Mouse (Mus musculus) midbrain, postnatal 0 days (tissue): ENCODE data around the gene Gm2564. TPM values are rescaled to one million over a fixed set of nuclear protein-coding genes. Genes with fewer than 3 reads are reported as not detected.

Experiments
- polyA plus RNA-seq: library from polyadenylated mRNA; unstranded; fragments of >200 nt; fragmentation: Nextera tagmentation; extraction: Ambion mirVana; gene quantifications from 2 replicates; pipeline ENCODE4 v1.2.1, GENCODE M21; 2015
- total RNA-seq: library from RNA; depleted of rRNA; stranded (reverse); fragments of >200 nt; gene quantifications from 2 replicates; pipeline ENCODE4 v1.2.3, GENCODE M21; 2014; rRNA removed

Gm2564 gene
- total and polyA plus RNA-seq, 2 experiments from 2014 or later, result 0.77 TPM; not detected in 1

Other genes with a start within 250 kb of the Gm2564 start
- not detected in 2 replicates for gene Gm21586, start 190.3 kb upstream of the Gm2564 start, total RNA-seq
- not detected in 2 replicates for gene Gm21586, start 190.3 kb upstream of the Gm2564 start, polyA plus RNA-seq
- 0.38 and 1.6 TPM in 2 replicates for gene Gm2163, start 163.0 kb upstream of the Gm2564 start, total RNA-seq
- gene Gm2163, start 163.0 kb upstream of the Gm2564 start, polyA plus RNA-seq, result 0.11 and 0.22 TPM in 2 replicates
- gene Fam205a2, start 101.5 kb upstream of the Gm2564 start, total RNA-seq, result 0.11 and 0.85 TPM in 2 replicates
- not detected in 2 replicates for gene Fam205a2, start 101.5 kb upstream of the Gm2564 start, polyA plus RNA-seq
- 1.3 TPM in 1 of 2 replicates, not detected in the other for gene Gm10591, start 17.5 kb upstream of the Gm2564 start, total RNA-seq
- not detected in 2 replicates for gene Gm10591, start 17.5 kb upstream of the Gm2564 start, polyA plus RNA-seq
- gene Ccl27b, start 25.5 kb downstream of the Gm2564 start, total RNA-seq, result not detected in 2 replicates
- gene Ccl27b, start 25.5 kb downstream of the Gm2564 start, polyA plus RNA-seq, result 0.86 TPM in 1 of 2 replicates, not detected in the other
- gene Il11ra2, start 32.2 kb downstream of the Gm2564 start, total RNA-seq, result 0.27 TPM in 1 of 2 replicates, not detected in the other
- 0.16 TPM in 1 of 2 replicates, not detected in the other for gene Il11ra2, start 32.2 kb downstream of the Gm2564 start, polyA plus RNA-seq
- not detected in 2 replicates for gene 4930578G10Rik, start 105.8 kb downstream of the Gm2564 start, total RNA-seq
- gene 4930578G10Rik, start 105.8 kb downstream of the Gm2564 start, polyA plus RNA-seq, result 0.36 TPM in 1 of 2 replicates, not detected in the other
- not detected in 2 replicates for gene Ccl19, start 126.9 kb downstream of the Gm2564 start, total RNA-seq
- gene Ccl19, start 126.9 kb downstream of the Gm2564 start, polyA plus RNA-seq, result 0.26 and 0.32 TPM in 2 replicates
- not detected in 2 replicates for gene Ccl21a, start 144.3 kb downstream of the Gm2564 start, total RNA-seq
- gene Ccl21a, start 144.3 kb downstream of the Gm2564 start, polyA plus RNA-seq, result 0.33 and 0.44 TPM in 2 replicates
- not detected in 2 replicates for gene Fam205a1, start 224.2 kb downstream of the Gm2564 start, total RNA-seq
- gene Fam205a1, start 224.2 kb downstream of the Gm2564 start, polyA plus RNA-seq, result not detected in 2 replicates
- 0.09 and 0.16 TPM in 2 replicates for gene Gm12394, start 227.1 kb downstream of the Gm2564 start, total RNA-seq
- 0.21 and 0.71 TPM in 2 replicates for gene Gm12394, start 227.1 kb downstream of the Gm2564 start, polyA plus RNA-seq
- not detected in 2 replicates for gene Fam205c, start 244.5 kb downstream of the Gm2564 start, total RNA-seq
- 2.1 and 4.4 TPM in 2 replicates for gene Fam205c, start 244.5 kb downstream of the Gm2564 start, polyA plus RNA-seq